Mouse (Mus musculus) small intestine, adult 2 months (tissue): ENCODE results near the gene Tfcp2l1. TPM values are rescaled to one million over a fixed set of nuclear protein-coding genes. Genes with fewer than 3 reads are reported as not detected.

Source experiments
- H3K27ac ChIP-seq: fragments of 200-500 bp; 2 replicates; pipeline ENCODE4 v1.5.1; 2012; ENCODE audit warnings: low read depth, low read length, control low read depth, inconsistent platforms; ENCODE audit not compliant: insufficient read depth
- H3K27me3 ChIP-seq: fragments of 200-500 bp; 2 replicates; pipeline ENCODE4 v1.6.1; 2012; ENCODE audit warnings: mild to moderate bottlenecking, moderate library complexity, low read length, inconsistent platforms; ENCODE audit not compliant: control insufficient read depth, insufficient read depth
- H3K36me3 ChIP-seq: fragments of 200-500 bp; 2 replicates; pipeline ENCODE4 v1.6.1; 2012; ENCODE audit warnings: mild to moderate bottlenecking, low read length, control low read depth, inconsistent platforms; ENCODE audit not compliant: control insufficient read depth, insufficient read depth
- H3K4me1 ChIP-seq: fragments of 200-500 bp; 2 replicates; pipeline ENCODE4 v1.6.1; 2012; ENCODE audit warnings: low read length, inconsistent platforms, mixed read lengths; ENCODE audit not compliant: control insufficient read depth, insufficient read depth, insufficient read length
- H3K4me3 ChIP-seq: fragments of 200-500 bp; 2 replicates; pipeline ENCODE4 v1.5.1; 2012; ENCODE audit warnings: low read depth, mild to moderate bottlenecking, control low read depth, inconsistent platforms, low read length, moderate library complexity
- CTCF ChIP-seq: fragments of 200-500 bp; IDR thresholded peaks from 2 replicates; pipeline ENCODE4 v1.5.1; 2012; ENCODE audit warnings: low read depth, mild to moderate bottlenecking, control low read depth, inconsistent platforms, low read length, moderate library complexity, mixed read lengths; ENCODE audit not compliant: insufficient replicate concordance, insufficient read length; ENCODE audit errors: extremely low read depth
- POLR2A ChIP-seq: fragments of 200-500 bp; IDR thresholded peaks from 2 replicates; pipeline ENCODE4 v1.6.1; 2012; ENCODE audit warnings: low read depth, mild to moderate bottlenecking, control low read depth, inconsistent platforms, low read length, moderate library complexity
- WGBS: fragments of 180-500 bp; shearing (Covaris S2); methylation state at CpG from one replicate; pipeline ENCODE4 v1.1.7; 2018; 5-methylcytosine and 5-hydroxymethylcytosine counted together
- polyA plus RNA-seq: library from polyadenylated mRNA; depleted of rRNA; stranded (reverse); fragments of >200 nt; gene quantifications from 2 replicates; pipeline ENCODE4 v1.2.3, GENCODE M21; 2012; rRNA removed

The Tfcp2l1 gene
- polyA plus RNA-seq, 1 experiment = 23.3 TPM

- Histone ChIP-seq H3K4me3 (no peak overlapping the region), H3K27ac (no peak overlapping the region), H3K27me3 (no peaks in the 10 kb centered on the region), H3K36me3 (no peaks in the 10 kb centered on the region), H3K4me1 (no peaks in the 10 kb centered on the region)
- 58% methylated on average over 1 of the region's 1 CpGs for WGBS
- no peak for TF ChIP-seq POLR2A
- no peak for TF ChIP-seq CTCF
Measured at GRCm38 (mm10) chr1:118716225-118716624, 88.5 kb downstream of the Tfcp2l1 start.

- TF ChIP-seq POLR2A (no peak), CTCF (no peak)
- Histone ChIP-seq H3K4me1 (no peaks in the 10 kb centered on the region), H3K4me3 (no peak overlapping the region), H3K27ac (no peak overlapping the region), H3K27me3 (no peaks in the 10 kb centered on the region), H3K36me3 (no peaks in the 10 kb centered on the region)
- WGBS = 53% methylated on average over 6 of the region's 6 CpGs
Measured at GRCm38 (mm10) chr1:118718055-118718454, 90.3 kb downstream of the Tfcp2l1 start.

GRCm38 (mm10) chr1:118719699-118720098 lies 92.0 kb downstream of the Tfcp2l1 start:
- no peaks in the 10 kb centered on the region for H3K27me3 ChIP-seq
- no peak overlapping the region for H3K27ac ChIP-seq
- 78% methylated on average over 2 of the region's 2 CpGs for WGBS
- no peak for TF ChIP-seq CTCF
- TF ChIP-seq POLR2A = no peak
- H3K4me1 ChIP-seq = no peaks in the 10 kb centered on the region
- H3K36me3 ChIP-seq = no peaks in the 10 kb centered on the region
- no peak overlapping the region for H3K4me3 ChIP-seq

GRCm38 (mm10) chr1:118720474-118721095 lies 92.8 kb downstream of the Tfcp2l1 start:
- WGBS = 52% methylated on average over 8 of the region's 8 CpGs
- no peaks in the 10 kb centered on the region for H3K4me1 ChIP-seq
- no peaks in the 10 kb centered on the region for H3K27me3 ChIP-seq

GRCm38 (mm10) chr1:118727075-118727474 lies 99.3 kb downstream of the Tfcp2l1 start:
- WGBS = 76% methylated on average over 4 of the region's 4 CpGs
- Histone ChIP-seq H3K27me3 (no peaks in the 10 kb centered on the region), H3K36me3 (no peaks in the 10 kb centered on the region), H3K4me3 (no peak overlapping the region), H3K4me1 (no peaks in the 10 kb centered on the region), H3K27ac (no peak overlapping the region)
- TF ChIP-seq POLR2A (no peak), CTCF (no peak)

More at GRCm38 (mm10) chr1:118720474-118721095, 92.8 kb downstream of the Tfcp2l1 start:
- H3K4me3 ChIP-seq = no peak overlapping the region
- TF ChIP-seq CTCF (no peak), POLR2A (no peak)
- no peak overlapping the region for H3K27ac ChIP-seq
- H3K36me3 ChIP-seq = no peaks in the 10 kb centered on the region

GRCm38 (mm10) chr1:118728796-118729195 lies 101.1 kb downstream of the Tfcp2l1 start:
- Histone ChIP-seq H3K4me1 (no peaks in the 10 kb centered on the region), H3K4me3 (no peak overlapping the region), H3K36me3 (no peaks in the 10 kb centered on the region), H3K27ac (no peak overlapping the region), H3K27me3 (no peaks in the 10 kb centered on the region)
- TF ChIP-seq POLR2A (no peak), CTCF (no peak)

Other genes starting within 250 kb of the Tfcp2l1 start
- gene Clasp1, start 238.9 kb upstream of the Tfcp2l1 start, polyA plus RNA-seq = 4.0 and 10.9 TPM in 2 replicates